14 mouse cellular contexts compared by ENCODE assay signal in the genomic region with DNA sequence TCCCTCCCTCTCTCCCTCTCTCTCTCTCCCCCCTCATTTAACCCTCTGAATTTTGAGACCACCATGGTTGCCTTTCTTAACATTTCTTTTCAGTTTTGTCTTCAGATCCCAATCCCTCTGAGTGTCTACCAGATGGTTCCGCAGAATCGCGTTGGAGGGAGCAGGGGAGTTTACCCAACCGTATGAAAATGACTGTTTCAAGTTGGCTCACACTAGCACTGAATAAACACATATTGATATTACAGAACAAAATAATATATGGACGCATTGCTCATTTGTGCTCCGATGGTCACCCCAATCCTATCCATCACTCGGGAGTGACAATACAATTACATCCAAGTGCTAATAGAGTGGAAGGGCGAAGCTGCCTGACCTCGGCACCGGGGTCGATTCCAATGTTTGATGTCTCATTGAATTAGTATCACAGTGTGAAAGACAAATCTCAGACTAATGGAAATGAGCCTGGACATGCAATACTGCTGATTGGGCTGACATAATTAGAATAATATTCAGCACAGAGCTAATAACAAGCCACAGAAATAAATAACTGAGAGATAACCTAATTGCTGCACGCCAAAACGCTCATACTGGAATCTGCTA.
DNase-seq lines count a peak whose midpoint lies in the region; ATAC-seq lines count a peak whose summit lies in the region.
"Had no signal": no experiment of that assay in that cellular context is flagged by ENCODE, and none has a peak within 500 bp of the region (broad histone marks: within the 10 kb centered on the region; RNA-seq: fewer than 3 reads in every experiment).

No protein-coding gene starts in this region.

- H3K36me3 ChIP-seq in midbrain, embryonic 13.5 days, result no peaks in the 10 kb centered on the region
- H3K36me3 ChIP-seq: heart, embryonic 10.5 days; hindbrain, embryonic 15.5 days; limb, embryonic 12.5 days; midbrain, embryonic 10.5 days had no signal

- no peak overlapping the region for H3K4me3 ChIP-seq in midbrain, embryonic 13.5 days (replicated peaks)
- H3K4me3 ChIP-seq: heart, embryonic 10.5 days; hindbrain, embryonic 15.5 days; limb, embryonic 12.5 days; midbrain, embryonic 10.5 days had no signal

- no peaks in the 10 kb centered on the region for H3K27me3 ChIP-seq in midbrain, embryonic 13.5 days
- H3K27me3 ChIP-seq: hindbrain, embryonic 15.5 days had no signal

- DNase-seq in cerebellum, postnatal 10 days, result peak; percentile 54 to 60
- no peak for DNase-seq in cerebellum, postnatal 25 days
- DNase-seq in layer of hippocampus, adult 18-20 months (ENCODE audit: low spot score in 2 of 2), result peak; percentile 37 to 61
- DNase-seq in layer of hippocampus, adult 9-10 months (ENCODE audit: low spot score), result no peak
- peak; percentile 51 for DNase-seq in embryo, embryonic 10 days (ENCODE audit: low spot score)
- DNase-seq in mesoderm, embryonic 11.5 days (ENCODE audit: low read depth, low spot score), result peak; percentile 48
- DNase-seq in thymus, postnatal 0 days (ENCODE audit: low spot score), result no peak
- DNase-seq: adrenal gland, adult 8-10 months; thymus, postnatal 14 days had no signal

- H3K9ac ChIP-seq in midbrain, embryonic 13.5 days (replicated peaks), result no peak overlapping the region
- H3K9ac ChIP-seq: hindbrain, embryonic 15.5 days; limb, embryonic 12.5 days had no signal

- no peaks in the 10 kb centered on the region for H3K4me1 ChIP-seq in midbrain, embryonic 13.5 days (replicated peaks)
- H3K4me1 ChIP-seq: heart, embryonic 10.5 days; hindbrain, embryonic 15.5 days; limb, embryonic 12.5 days had no signal

- H3K9me3 ChIP-seq in midbrain, embryonic 13.5 days, result no peaks in the 10 kb centered on the region
- H3K9me3 ChIP-seq: heart, embryonic 10.5 days; hindbrain, embryonic 15.5 days; limb, embryonic 12.5 days; midbrain, embryonic 10.5 days had no signal

- H3K4me2 ChIP-seq in midbrain, embryonic 13.5 days (replicated peaks), result no peak overlapping the region
- H3K4me2 ChIP-seq: hindbrain, embryonic 15.5 days; limb, embryonic 12.5 days had no signal

- no peak for ATAC-seq in midbrain, embryonic 13.5 days

- no peak overlapping the region for H3K27ac ChIP-seq in midbrain, embryonic 13.5 days
- H3K27ac ChIP-seq: heart, embryonic 10.5 days; hindbrain, embryonic 15.5 days; limb, embryonic 12.5 days; midbrain, embryonic 10.5 days had no signal

- 74% methylated on average over 13 of the region's 13 CpGs for WGBS in midbrain, embryonic 13.5 days

Comparison
In these comparisons a context has a peak if more than half of its experiments do, and no peak if none do; other contexts are left out.
1. DNase-seq: peak in cerebellum, postnatal 10 days (2 of 2), layer of hippocampus, adult 18-20 months (2 of 2), embryo, embryonic 10 days (single experiment) and mesoderm, embryonic 11.5 days (single experiment); none in cerebellum, postnatal 25 days (0 of 2), layer of hippocampus, adult 9-10 months (single experiment) and thymus, postnatal 0 days (single experiment).